Mouse (Mus musculus) megakaryocyte, embryonic 14.5 days (primary cell): Measurements from ENCODE around the gene Npat. TPM values are rescaled to one million over a fixed set of nuclear protein-coding genes. Genes with fewer than 3 reads are reported as not detected.

Experiments
- H3K27me3 ChIP-seq: replicated peaks from 2 replicates; pipeline ENCODE3; 2012; ENCODE audit warnings: inconsistent platforms
- H3K36me3 ChIP-seq: replicated peaks from 2 replicates; pipeline ENCODE3; 2012; ENCODE audit warnings: low read length, inconsistent platforms, mixed read lengths
- H3K4me1 ChIP-seq: 2 replicates; pipeline ENCODE4 v1.6.1; 2012; ENCODE audit warnings: inconsistent platforms
- H3K4me3 ChIP-seq: replicated peaks from 2 replicates; pipeline ENCODE3; 2012; ENCODE audit warnings: moderate library complexity, mild to moderate bottlenecking, inconsistent platforms
- H3K9me3 ChIP-seq: 2 replicates; pipeline ENCODE4 v1.6.1; 2012; ENCODE audit warnings: inconsistent platforms
- FLI1 ChIP-seq: IDR thresholded peaks from 2 replicates; pipeline ENCODE4 v1.6.1; 2012; ENCODE audit warnings: low read length, inconsistent platforms, mixed read lengths
- GATA1 ChIP-seq: IDR thresholded peaks from 3 replicates; pipeline ENCODE4 v1.6.1; 2012; ENCODE audit warnings: mixed read lengths, low read length, inconsistent platforms, borderline replicate concordance
- polyA plus RNA-seq: library from polyadenylated mRNA; stranded (reverse); fragments of >175 nt; gene quantifications from 2 replicates; pipeline ENCODE4 v1.2.3, GENCODE M21; 2012; ENCODE audit warnings: low replicate concordance; ENCODE audit not compliant: insufficient read depth

The Npat gene
- polyA plus RNA-seq, 1 experiment = 0.66 TPM

- no peak for TF ChIP-seq GATA1
- TF ChIP-seq FLI1 = no peak
- Histone ChIP-seq H3K9me3 (no peaks in the 10 kb centered on the region), H3K4me3 (peak within 1 kb of the TSS; percentile 99)
Observed at GRCm38 (mm10) chr9:53609968-53610781, 73.3 kb downstream of the Npat start, which contains the start of gene Acat1. Gene Acat1, minus strand, starts transcription at chr9:53610382.

GRCm38 (mm10) chr9:53614286-53614685, 77.4 kb downstream of the Npat start:
- TF ChIP-seq GATA1 (no peak), FLI1 (no peak)
- Histone ChIP-seq H3K9me3 (no peaks in the 10 kb centered on the region), H3K4me3 (no peak overlapping the region), H3K36me3 (peaks cover 58% of the 10 kb centered on the region), H3K4me1 (peaks cover 10% of the 10 kb centered on the region), H3K27me3 (no peaks in the 10 kb centered on the region)

More at GRCm38 (mm10) chr9:53609968-53610781, 73.3 kb downstream of the Npat start, which contains the start of gene Acat1:
- peaks cover 47% of the 10 kb centered on the region for H3K4me1 ChIP-seq
- H3K36me3 ChIP-seq = peaks cover 36% of the 10 kb centered on the region
- no peaks in the 10 kb centered on the region for H3K27me3 ChIP-seq

- H3K27me3 ChIP-seq = no peaks in the 10 kb centered on the region
- no peaks in the 10 kb centered on the region for H3K9me3 ChIP-seq
- peaks cover 68% of the 10 kb centered on the region for H3K36me3 ChIP-seq
- TF ChIP-seq FLI1 = no peak
- peaks cover 7% of the 10 kb centered on the region for H3K4me1 ChIP-seq
- no peak overlapping the region for H3K4me3 ChIP-seq
Observed at GRCm38 (mm10) chr9:53615246-53615645, 78.4 kb downstream of the Npat start.

Other genes starting within 250 kb of the Npat start
- gene Exph5, start 235.4 kb upstream of the Npat start, polyA plus RNA-seq = 0.36 TPM in 1 of 2 replicates, not detected in the other
- 0.48 TPM in 1 of 2 replicates, not detected in the other for gene Kdelc2, start 153.0 kb upstream of the Npat start, polyA plus RNA-seq
- not detected in 2 replicates for gene 4930550C14Rik, start 134.7 kb upstream of the Npat start, polyA plus RNA-seq
- 0.06 TPM in 1 of 2 replicates, not detected in the other for gene Atm, start 307 bp upstream of the Npat start, polyA plus RNA-seq
- gene Acat1, start 73.3 kb downstream of the Npat start, polyA plus RNA-seq = 34.4 and 110 TPM in 2 replicates
- 3.2 and 5.8 TPM in 2 replicates for gene Cul5, start 133.0 kb downstream of the Npat start, polyA plus RNA-seq
- gene Rab39, start 169.2 kb downstream of the Npat start, polyA plus RNA-seq = 0.31 TPM in 1 of 2 replicates, not detected in the other
- 0.67 TPM in 1 of 2 replicates, not detected in the other for gene Slc35f2, start 234.5 kb downstream of the Npat start, polyA plus RNA-seq